Mouse (Mus musculus): ENCODE measurements around the gene Inhbe. TPM values are rescaled to one million over a fixed set of nuclear protein-coding genes. Genes with fewer than 3 reads are reported as not detected.

Inhbe gene
- total RNA-seq (2021), result not detected
- long read RNA-seq, result 0 reads

GRCm38 (mm10) chr10:127353909-127354895, at the start of gene Inhbe:
Gene Inhbe (minus strand): TSS chr10:127354411.
- DNase-seq (ENCODE audit: low spot score in 2 of 2), result peak; percentile 53 to 63

- DNase-seq (ENCODE audit: low spot score in 2 of 2), result no peak
Observed at GRCm38 (mm10) chr10:127391774-127392173, 37.6 kb upstream of the Inhbe start.

- no peak for DNase-seq (ENCODE audit: low spot score in 2 of 2)
Observed at GRCm38 (mm10) chr10:127381743-127382134, 27.5 kb upstream of the Inhbe start.

GRCm38 (mm10) chr10:127380767-127381742, 26.8 kb upstream of the Inhbe start:
- peak; percentile 2 to 20 for DNase-seq (ENCODE audit: low spot score in 2 of 2)

GRCm38 (mm10) chr10:127380251-127380691, 26.1 kb upstream of the Inhbe start, which contains the start of gene R3hdm2:
Gene R3hdm2 (plus strand): TSS chr10:127380327.
- DNase-seq (ENCODE audit: low spot score in 2 of 2), result peak; percentile 88 to 94

GRCm38 (mm10) chr10:127379654-127380053, 25.4 kb upstream of the Inhbe start:
- no peak for DNase-seq (ENCODE audit: low spot score in 2 of 2)

- DNase-seq (ENCODE audit: low spot score in 2 of 2), result no peak
Observed at GRCm38 (mm10) chr10:127377700-127378099, 23.5 kb upstream of the Inhbe start.

- no peak for DNase-seq (ENCODE audit: low spot score in 2 of 2)
Observed at GRCm38 (mm10) chr10:127371023-127371422, 16.8 kb upstream of the Inhbe start.

GRCm38 (mm10) chr10:127369834-127370820, 15.9 kb upstream of the Inhbe start, which contains the start of gene Inhbc:
Gene Inhbc (minus strand): TSS chr10:127370431.
- DNase-seq (ENCODE audit: low spot score in 2 of 2), result no peak

- no peak for DNase-seq (ENCODE audit: low spot score in 2 of 2)
Observed at GRCm38 (mm10) chr10:127368273-127368672, 14.1 kb upstream of the Inhbe start.

- no peak for DNase-seq (ENCODE audit: low spot score in 2 of 2)
Observed at GRCm38 (mm10) chr10:127367116-127367515, 12.9 kb upstream of the Inhbe start.

- DNase-seq (ENCODE audit: low spot score in 2 of 2), result no peak
Observed at GRCm38 (mm10) chr10:127360714-127361113, 6.5 kb upstream of the Inhbe start.

- DNase-seq (ENCODE audit: low spot score in 2 of 2), result no peak
Observed at GRCm38 (mm10) chr10:127355336-127355735, 1.1 kb upstream of the Inhbe start.

- no peak for DNase-seq (ENCODE audit: low spot score in 2 of 2)
Observed at GRCm38 (mm10) chr10:127352766-127353165, 1.4 kb downstream of the Inhbe start.

GRCm38 (mm10) chr10:127352187-127352586, 2.0 kb downstream of the Inhbe start:
- DNase-seq (ENCODE audit: low spot score in 2 of 2), result no peak

GRCm38 (mm10) chr10:127351719-127352118, 2.5 kb downstream of the Inhbe start:
- no peak for DNase-seq (ENCODE audit: low spot score in 2 of 2)

- DNase-seq (ENCODE audit: low spot score in 2 of 2), result no peak
Observed at GRCm38 (mm10) chr10:127351285-127351595, 3.0 kb downstream of the Inhbe start.

- peak; percentile 37 to 73 for DNase-seq (ENCODE audit: low spot score in 2 of 2)
Observed at GRCm38 (mm10) chr10:127350594-127351284, 3.5 kb downstream of the Inhbe start.

GRCm38 (mm10) chr10:127349810-127350209, 4.4 kb downstream of the Inhbe start:
- DNase-seq (ENCODE audit: low spot score in 2 of 2), result peak in 1 of 2 experiments; percentile 29

- DNase-seq (ENCODE audit: low spot score in 2 of 2), result no peak
Observed at GRCm38 (mm10) chr10:127348957-127349356, 5.3 kb downstream of the Inhbe start.
